16 mouse cellular contexts compared by ENCODE assay signal in the genomic region with DNA sequence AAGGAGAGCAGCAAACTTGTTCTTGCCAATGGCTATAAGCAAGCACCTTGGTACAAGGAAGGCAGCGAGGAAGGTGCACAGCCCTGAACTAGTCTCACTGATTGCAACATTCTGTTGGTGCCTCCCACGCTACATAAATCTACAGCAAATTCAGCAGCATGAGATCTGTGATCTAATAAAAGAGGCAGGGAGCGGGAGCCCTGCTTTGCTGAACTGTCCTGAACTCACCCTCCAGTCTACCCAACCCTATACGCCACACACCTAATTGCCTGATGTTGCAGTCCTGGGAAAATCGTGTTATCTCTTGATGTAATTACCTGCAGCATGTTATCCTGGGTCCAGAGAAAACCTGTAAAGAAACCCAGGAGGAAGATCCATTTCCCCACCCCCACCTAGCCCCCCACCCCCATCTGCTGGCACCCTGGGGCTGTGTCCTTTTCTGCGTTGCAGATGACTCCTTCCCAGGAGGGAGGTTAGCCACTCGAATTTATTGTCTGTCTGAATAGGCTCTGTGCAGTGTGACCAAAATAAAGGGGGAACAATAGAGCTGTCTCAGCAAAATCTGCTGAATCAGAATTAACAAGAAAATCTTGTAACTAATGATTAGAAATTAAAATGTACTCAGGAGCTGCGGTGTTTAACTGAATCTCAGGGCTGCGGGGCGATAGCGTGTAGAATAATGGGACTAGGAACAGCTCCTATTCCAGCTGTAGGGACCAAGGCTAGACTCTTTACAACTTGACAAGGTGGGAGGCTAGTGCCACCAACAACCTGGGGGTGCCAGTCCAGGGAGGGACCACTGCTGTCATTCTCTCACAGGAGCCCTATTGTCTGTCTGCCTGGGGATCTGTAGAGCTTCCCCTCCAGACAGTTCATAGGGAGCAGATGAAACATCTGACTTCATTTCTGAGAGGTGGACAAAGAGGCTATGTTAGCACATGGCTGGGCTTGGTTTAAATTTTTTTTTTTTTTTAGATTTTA.
A peak's percentile ranks its signal among the peaks of the same experiment; 100 is the strongest.
DNase-seq lines count a peak whose midpoint lies in the region; ATAC-seq lines count a peak whose summit lies in the region.
"Had no signal": no experiment of that assay in that cellular context is flagged by ENCODE, and none has a peak within 500 bp of the region (broad histone marks: within the 10 kb centered on the region; RNA-seq: fewer than 3 reads in every experiment).

No protein-coding gene starts in this region.

- H3K27ac ChIP-seq in forebrain, embryonic 14.5 days (ENCODE audit: low read depth, low read length): no peak overlapping the region; the same call in 1 of the 2 replicates
- no peak overlapping the region for H3K27ac ChIP-seq in hindbrain, embryonic 16.5 days (ENCODE audit: low read depth, low read length)
- H3K27ac ChIP-seq in neural tube, embryonic 12.5 days: peak overlapping the region; percentile 42
- H3K27ac ChIP-seq: limb, embryonic 15.5 days had no signal

- peak; percentile 58 for ATAC-seq in forebrain, embryonic 14.5 days
- peak; percentile 56; the same call in 1 of the 2 replicates for ATAC-seq in hindbrain, embryonic 16.5 days
- ATAC-seq in neural tube, embryonic 12.5 days (ENCODE audit: low FRiP score, low read depth): peak; percentile 80
- ATAC-seq: lung, postnatal 0 days; Patski had no signal

- no peaks in the 10 kb centered on the region for H3K36me3 ChIP-seq in forebrain, embryonic 14.5 days (ENCODE audit: control insufficient read depth, insufficient read depth, low read length)
- H3K36me3 ChIP-seq in hindbrain, embryonic 16.5 days (ENCODE audit: control insufficient read depth, insufficient read depth, low read length): no peaks in the 10 kb centered on the region
- no peaks in the 10 kb centered on the region for H3K36me3 ChIP-seq in neural tube, embryonic 12.5 days
- H3K36me3 ChIP-seq: limb, embryonic 15.5 days had no signal

- no peak overlapping the region for H3K9ac ChIP-seq in forebrain, embryonic 14.5 days (ENCODE audit: low read length)
- no peak overlapping the region for H3K9ac ChIP-seq in hindbrain, embryonic 16.5 days (ENCODE audit: low read depth, low read length)
- no peak overlapping the region for H3K9ac ChIP-seq in neural tube, embryonic 12.5 days
- H3K9ac ChIP-seq: limb, embryonic 15.5 days had no signal

- H3K27me3 ChIP-seq in forebrain, embryonic 14.5 days (replicated peaks; ENCODE audit: control insufficient read depth, insufficient read depth, low read length): no peaks in the 10 kb centered on the region
- H3K27me3 ChIP-seq in hindbrain, embryonic 16.5 days (replicated peaks; ENCODE audit: control insufficient read depth, insufficient read depth, low read length): no peaks in the 10 kb centered on the region
- no peaks in the 10 kb centered on the region for H3K27me3 ChIP-seq in neural tube, embryonic 12.5 days (replicated peaks)
- H3K27me3 ChIP-seq: limb, embryonic 15.5 days had no signal

- 0 out of 2 replicates have a peak, but pooled peaks cover 6% of the 10 kb centered on the region for H3K4me1 ChIP-seq in forebrain, embryonic 14.5 days (ENCODE audit: control insufficient read depth, insufficient read depth, low read length)
- no peaks in the 10 kb centered on the region; the same call in none of the 2 replicates for H3K4me1 ChIP-seq in hindbrain, embryonic 16.5 days (ENCODE audit: control insufficient read depth, insufficient read depth, low read depth, low read length)
- peaks cover 16% of the 10 kb centered on the region for H3K4me1 ChIP-seq in neural tube, embryonic 12.5 days
- H3K4me1 ChIP-seq: limb, embryonic 15.5 days had no signal

- peak; percentile 7 to 11 for DNase-seq in frontal cortex, adult 2 months (ENCODE audit: extremely low spot score in 1 of 2, low spot score in 1 of 2)
- DNase-seq in frontal cortex, postnatal 14 days (ENCODE audit: low spot score in 2 of 2): no peak
- peak; percentile 12 for DNase-seq in forebrain, embryonic 14.5 days (ENCODE audit: low spot score)
- no peak for DNase-seq in lung, postnatal 14 days
- no peak for DNase-seq in urinary bladder, adult 2 months (ENCODE audit: low spot score)
- DNase-seq: adrenal gland, postnatal 10 days; cerebellum, adult 11 months; heart, postnatal 4 days; kidney, postnatal 10 days; thymus, adult 18-20 months had no signal

- no peak overlapping the region for H3K4me2 ChIP-seq in forebrain, embryonic 14.5 days (ENCODE audit: low read length)
- no peak overlapping the region for H3K4me2 ChIP-seq in hindbrain, embryonic 16.5 days (ENCODE audit: low read length)
- 0 out of 2 replicates have a peak overlapping the region, but pooled peaks have one; percentile 4 for H3K4me2 ChIP-seq in neural tube, embryonic 12.5 days (replicated peaks)
- H3K4me2 ChIP-seq: limb, embryonic 15.5 days had no signal

- no peaks in the 10 kb centered on the region for H3K9me3 ChIP-seq in forebrain, embryonic 14.5 days (replicated peaks; ENCODE audit: control insufficient read depth, low read length)
- H3K9me3 ChIP-seq in hindbrain, embryonic 16.5 days (ENCODE audit: control insufficient read depth, low read length): no peaks in the 10 kb centered on the region
- no peaks in the 10 kb centered on the region for H3K9me3 ChIP-seq in neural tube, embryonic 12.5 days
- H3K9me3 ChIP-seq: limb, embryonic 15.5 days had no signal

- H3K4me3 ChIP-seq in forebrain, embryonic 14.5 days (ENCODE audit: low read depth, low read length): no peak overlapping the region
- no peak overlapping the region for H3K4me3 ChIP-seq in hindbrain, embryonic 16.5 days (ENCODE audit: low read length)
- H3K4me3 ChIP-seq in neural tube, embryonic 12.5 days: no peak overlapping the region
- H3K4me3 ChIP-seq: erythroblast, embryonic 14.5 days; limb, embryonic 15.5 days had no signal

- 25% methylated on average over 11 of the region's 11 CpGs for WGBS in forebrain, embryonic 14.5 days
- WGBS in hindbrain, embryonic 16.5 days: 19% methylated on average over 11 of the region's 11 CpGs
- 21% methylated on average over 11 of the region's 11 CpGs for WGBS in neural tube, embryonic 12.5 days

Comparison
In these comparisons a context has a peak if more than half of its experiments do, and no peak if none do; other contexts are left out.
1. DNase-seq: peak in frontal cortex, adult 2 months (2 of 2) and forebrain, embryonic 14.5 days (single experiment); none in frontal cortex, postnatal 14 days (0 of 2), lung, postnatal 14 days (single experiment) and urinary bladder, adult 2 months (single experiment).
2. Peak in every context shown above with its lines, with median percentiles within 50 percentile points of each other: ATAC-seq.